Mouse (Mus musculus): ENCODE results near the gene Prmt1.

The Prmt1 gene

DNA sequence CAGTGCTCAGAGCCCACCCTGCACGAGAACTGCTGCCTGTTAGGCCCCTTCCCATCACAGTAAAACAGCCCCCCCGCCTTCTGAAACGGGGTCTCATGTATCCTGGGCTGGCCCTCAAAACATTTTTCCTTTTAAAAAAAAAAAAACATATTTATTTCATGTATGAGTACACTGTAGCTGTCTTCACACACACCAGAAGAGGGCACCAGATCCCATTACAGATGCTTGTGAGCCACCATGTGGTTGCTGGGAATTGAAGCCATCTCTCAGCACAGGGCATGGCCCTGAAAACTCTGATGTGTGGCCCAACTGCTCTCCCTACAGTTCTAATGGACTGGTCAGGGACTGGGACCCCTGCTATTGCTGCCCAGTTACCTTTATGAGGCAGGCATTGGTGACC is 8.1 kb downstream of the Prmt1 start:
- no peak for DNase-seq (ENCODE audit: low spot score)

GRCm38 (mm10) chr7:44975117-44975419 is 11.3 kb downstream of the Prmt1 start:
- no peak for DNase-seq (ENCODE audit: low spot score)

DNA sequence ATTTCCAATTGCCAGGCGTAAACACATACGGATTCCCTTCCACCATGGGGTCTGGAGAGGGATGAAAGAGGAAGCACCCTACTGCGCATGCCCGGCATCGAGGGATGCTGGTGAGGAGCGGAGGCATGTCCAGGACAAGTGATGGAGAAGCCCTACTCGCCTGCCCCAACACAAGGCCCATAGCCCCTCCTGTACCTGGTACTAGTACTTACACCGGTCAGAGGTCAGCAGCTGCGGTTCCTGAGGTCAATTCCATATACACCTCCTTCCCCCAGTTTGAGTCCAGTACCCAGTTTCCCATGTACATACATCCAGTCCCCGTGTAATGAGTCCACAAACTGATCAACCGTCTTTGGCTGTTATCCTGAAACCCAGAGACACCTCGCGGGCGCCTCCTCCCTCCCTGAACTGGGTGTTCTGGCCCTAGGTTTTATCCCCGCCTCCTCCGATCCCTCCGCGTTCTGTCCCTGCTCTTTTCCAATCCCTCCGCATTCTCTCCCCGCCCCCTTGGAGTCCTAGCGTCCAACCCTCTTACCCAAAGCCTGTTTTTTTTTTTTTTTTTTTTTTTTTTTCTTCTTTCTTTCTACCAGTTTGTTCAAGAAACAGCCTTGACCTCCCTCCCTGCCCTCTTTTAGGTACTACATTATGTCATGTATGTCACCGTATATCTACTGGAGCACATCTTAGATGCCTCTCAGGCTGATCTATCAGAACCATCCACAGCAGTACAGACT is 11.8 kb downstream of the Prmt1 start, which contains the start of gene Cpt1c:
Gene Cpt1c (minus strand): TSS at position 469 of the 734 bp plus-strand sequence.
- peak; percentile 67 for DNase-seq (ENCODE audit: low spot score)

DNA sequence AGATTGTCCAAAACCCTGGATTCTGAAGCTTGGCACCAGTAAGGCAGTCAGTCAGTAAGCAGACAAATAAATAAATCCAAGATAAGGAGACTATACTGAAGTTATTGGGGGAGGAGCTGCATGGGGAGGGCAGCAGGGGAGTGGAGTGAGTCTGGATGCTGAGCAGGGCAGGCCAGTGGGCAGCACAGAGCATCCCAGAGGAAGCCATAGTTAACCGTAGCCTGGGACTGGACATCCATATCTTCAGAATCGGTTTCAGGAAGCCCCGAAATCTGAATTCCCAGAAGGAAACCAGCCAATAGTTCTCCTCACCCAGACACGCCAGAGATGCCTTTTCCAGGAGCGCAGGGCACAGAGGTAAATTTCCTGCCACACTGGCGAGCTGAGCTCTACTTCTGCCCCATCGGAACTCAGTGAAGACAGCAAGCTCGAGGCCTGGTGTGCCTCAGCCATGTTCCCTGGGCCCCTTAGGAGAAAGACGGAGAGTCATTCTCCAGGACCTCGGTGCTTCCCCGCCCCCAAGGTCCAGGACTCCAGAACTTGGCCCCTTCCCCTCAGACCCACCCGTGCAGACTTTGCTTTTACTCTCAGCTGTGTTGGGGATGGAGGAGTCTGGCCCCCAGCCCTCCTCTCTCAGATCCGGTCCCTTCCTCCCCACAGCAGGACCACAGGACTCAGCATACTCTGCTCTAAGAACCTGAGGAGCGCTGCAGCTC is 12.8 kb downstream of the Prmt1 start:
- no peak for DNase-seq (ENCODE audit: low spot score)

DNA sequence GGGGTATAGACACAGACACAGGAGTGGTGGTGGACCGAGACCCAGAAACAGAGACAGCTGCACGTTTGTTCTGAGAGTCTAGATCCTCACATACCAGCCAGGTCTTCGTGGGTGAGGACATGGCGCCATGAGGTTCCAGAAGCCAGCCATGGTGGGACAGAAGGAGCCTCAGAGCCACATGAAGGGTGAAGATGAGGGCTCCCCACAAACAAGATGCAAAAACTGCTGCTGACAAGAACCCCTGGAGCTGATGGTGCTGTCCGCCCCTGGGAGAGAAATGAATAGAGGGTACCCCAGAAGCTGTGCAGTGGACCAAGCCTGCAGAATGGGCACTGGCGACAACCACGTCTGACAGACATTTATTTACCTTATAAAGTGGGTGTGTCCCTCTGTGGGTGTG is 15.2 kb downstream of the Prmt1 start:
- no peak for DNase-seq (ENCODE audit: low spot score)

- peak; percentile 85 for DNase-seq (ENCODE audit: low spot score)
Observed at GRCm38 (mm10) chr7:44970231-44970691, 16.1 kb downstream of the Prmt1 start.

DNA sequence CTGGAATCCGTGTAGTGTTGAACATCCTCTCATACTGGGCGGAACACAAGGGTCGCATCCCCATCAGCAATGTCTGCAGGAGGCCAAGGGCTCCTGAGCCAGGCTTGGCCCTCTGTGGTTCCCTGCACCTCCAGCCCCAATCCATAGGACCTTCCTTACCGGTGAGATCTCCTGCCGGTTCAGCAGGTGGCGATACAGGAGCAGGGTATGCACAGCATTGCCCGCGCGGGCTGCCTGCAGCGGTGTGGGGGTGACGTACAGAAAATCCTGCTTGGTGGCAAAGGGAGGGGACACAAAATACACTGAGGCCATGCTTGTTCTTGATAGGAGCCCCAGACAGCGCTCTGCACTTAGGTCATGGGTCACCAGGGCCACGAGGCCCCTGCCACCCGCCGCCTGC is 19.7 kb downstream of the Prmt1 start:
- DNase-seq (ENCODE audit: low spot score), result no peak

DNA sequence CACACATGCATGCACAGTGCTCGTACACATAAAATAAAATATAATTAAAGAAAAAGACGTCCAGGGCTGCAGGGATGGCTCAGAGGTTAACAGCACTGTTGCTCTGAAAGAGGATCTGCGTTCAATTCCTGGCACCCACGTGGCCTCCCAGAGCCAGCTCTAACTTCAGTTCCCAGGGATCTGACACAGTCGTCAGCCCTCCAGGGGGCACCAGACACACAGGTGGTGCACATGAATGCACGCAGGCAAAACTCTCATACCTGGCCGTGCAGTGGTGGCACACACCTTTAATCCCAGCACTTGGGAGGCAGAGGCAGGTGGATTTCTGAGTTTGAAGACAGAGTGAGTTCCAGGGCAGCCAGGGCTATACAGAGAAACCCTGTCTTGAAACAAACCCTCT is 20.4 kb downstream of the Prmt1 start:
- DNase-seq (ENCODE audit: low spot score), result no peak

- DNase-seq (ENCODE audit: low spot score), result no peak
Observed at GRCm38 (mm10) chr7:44964990-44965389, 21.4 kb downstream of the Prmt1 start.

DNA sequence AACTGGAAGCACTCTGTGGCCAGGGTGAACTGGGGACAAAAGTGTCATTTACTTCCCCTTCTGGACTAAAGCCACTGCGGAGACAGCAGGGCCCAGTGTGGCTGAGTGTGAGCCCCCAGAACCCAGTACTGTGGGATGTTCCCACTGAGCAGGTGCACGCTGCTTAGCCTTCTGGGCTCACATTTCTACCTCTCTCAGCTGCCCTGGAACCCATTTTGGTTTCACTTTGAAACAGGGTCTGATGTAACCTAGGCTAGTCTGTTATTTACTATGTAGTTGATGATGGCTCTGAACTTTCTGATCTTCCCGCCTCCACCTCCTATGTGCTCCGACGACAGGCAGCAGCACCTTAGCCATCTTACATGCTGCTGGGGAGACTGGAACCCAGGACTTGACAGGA is 23.5 kb downstream of the Prmt1 start:
- DNase-seq (ENCODE audit: low spot score), result no peak

DNA sequence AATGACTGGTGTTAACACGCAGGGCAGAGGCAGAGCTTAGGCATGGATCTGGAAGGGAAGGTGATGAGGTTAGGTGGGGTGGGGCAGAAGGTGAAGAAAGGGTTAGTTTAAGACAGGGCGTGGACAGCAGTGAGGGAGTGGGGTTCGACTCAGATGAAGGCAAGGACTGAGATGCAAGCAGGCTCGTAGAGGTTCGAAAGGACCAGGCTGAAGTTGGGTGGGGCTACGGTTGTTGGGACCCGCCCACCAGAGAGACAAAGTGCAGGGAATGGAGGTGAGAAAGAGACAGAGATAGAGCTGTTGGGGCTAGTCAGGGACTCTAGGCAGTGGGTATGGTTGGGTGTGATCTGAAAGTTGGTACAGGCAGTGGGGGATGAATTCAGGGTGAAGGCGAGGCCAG is 24.0 kb downstream of the Prmt1 start:
- DNase-seq (ENCODE audit: low spot score), result no peak

DNA sequence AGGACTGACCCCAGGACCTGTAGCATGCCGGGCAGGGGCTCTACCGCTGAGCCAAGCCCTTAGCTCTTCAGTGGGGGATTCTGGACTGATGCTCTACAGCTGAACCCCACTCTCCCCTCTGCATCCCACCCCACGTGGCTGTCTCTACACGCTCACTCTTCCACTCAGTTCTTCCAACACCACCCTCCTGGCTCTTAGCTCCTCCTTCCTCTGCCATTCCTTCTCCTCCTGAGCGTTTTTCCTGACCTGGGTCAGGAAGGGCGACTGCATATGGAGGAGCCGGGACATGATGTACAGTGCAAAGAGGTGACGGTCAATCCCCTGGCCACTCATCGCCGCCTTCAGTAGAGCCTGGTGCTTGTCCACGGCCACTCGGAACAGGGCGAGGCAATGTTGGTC is 25.9 kb downstream of the Prmt1 start:
- no peak for DNase-seq (ENCODE audit: low spot score)

GRCm38 (mm10) chr7:44959874-44960511 is 26.4 kb downstream of the Prmt1 start:
- DNase-seq (ENCODE audit: low spot score), result no peak

GRCm38 (mm10) chr7:44959281-44959680 is 27.1 kb downstream of the Prmt1 start:
- no peak for DNase-seq (ENCODE audit: low spot score)

- DNase-seq (ENCODE audit: low spot score), result no peak
Observed at GRCm38 (mm10) chr7:44958208-44958607, 28.2 kb downstream of the Prmt1 start.

DNA sequence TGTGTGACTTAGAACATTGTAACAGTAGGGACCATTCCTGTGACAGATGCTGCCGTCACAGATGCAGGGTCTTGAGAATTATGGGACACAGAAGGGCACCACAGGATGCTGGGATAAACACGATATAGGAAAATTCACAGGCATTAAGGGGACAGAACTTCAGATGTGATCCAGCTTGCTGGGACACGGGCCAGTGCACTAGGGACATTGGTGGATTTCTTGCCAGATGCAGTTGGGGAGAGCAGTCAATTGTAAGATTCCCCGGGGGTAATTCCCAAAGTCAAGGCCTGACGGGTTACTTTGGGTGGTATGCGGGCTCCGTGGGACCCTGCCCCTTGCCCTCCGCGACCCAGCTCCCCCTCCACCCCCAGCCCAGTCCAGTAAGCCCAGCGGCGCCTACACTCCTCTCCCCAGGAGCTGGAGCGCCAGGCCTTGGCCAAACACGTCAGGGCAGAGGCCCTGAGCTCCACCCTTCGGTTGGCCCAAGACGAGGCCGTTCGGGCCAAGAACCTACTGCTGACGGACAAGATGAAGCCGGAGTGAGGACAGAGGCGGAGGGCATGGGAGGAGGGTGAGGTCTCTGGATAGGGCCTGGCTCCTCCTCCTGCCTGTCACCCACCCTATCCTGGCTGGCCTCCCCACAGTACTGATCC is 29.1 kb downstream of the Prmt1 start:
- DNase-seq (ENCODE audit: low spot score), result no peak

GRCm38 (mm10) chr7:44956266-44956665 is 30.1 kb downstream of the Prmt1 start:
- no peak for DNase-seq (ENCODE audit: low spot score)

GRCm38 (mm10) chr7:44955628-44956027 is 30.7 kb downstream of the Prmt1 start:
- DNase-seq (ENCODE audit: low spot score), result no peak

- DNase-seq (ENCODE audit: low spot score), result no peak
Observed at GRCm38 (mm10) chr7:44954091-44954885, 32.1 kb downstream of the Prmt1 start.

- DNase-seq (ENCODE audit: low spot score), result no peak
Observed at GRCm38 (mm10) chr7:44953561-44953960, 32.8 kb downstream of the Prmt1 start.

DNA sequence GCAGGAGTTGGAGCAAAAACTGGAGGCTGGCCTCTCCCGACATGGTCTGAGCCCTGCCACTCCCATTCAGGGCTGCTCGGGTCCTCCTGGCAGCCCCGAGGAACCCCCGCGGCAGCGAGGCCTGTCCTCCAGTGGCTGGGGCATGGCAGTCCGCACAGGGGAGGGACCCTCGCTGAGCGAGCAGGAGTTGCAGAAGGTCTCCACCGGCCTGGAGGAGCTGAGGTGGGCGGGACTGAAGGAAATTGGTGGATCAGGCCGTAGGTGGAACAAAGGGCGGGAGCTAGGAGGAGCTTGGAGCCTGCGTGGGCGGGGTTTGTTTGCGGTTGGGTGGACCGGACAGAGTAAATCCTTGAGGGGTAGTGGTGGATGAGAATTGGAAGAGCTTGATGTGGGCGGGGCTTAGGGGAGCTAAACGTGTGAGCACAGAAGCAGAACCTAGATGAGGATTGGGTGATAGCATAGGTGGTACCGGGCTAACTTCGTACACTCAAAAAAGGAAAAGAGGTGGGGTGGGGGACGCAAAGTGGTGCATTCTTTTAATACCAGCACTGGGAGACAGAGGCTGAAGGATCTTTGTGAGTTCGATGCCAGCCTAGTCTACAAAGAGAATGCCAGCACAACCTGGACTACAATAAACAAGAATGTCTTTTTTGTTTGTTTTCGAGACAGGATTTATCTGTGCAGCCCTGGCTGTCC is 33.6 kb downstream of the Prmt1 start:
- peak; percentile 94 for DNase-seq (ENCODE audit: low spot score)
